Mouse (Mus musculus) ES-Bruce4 (cell line): Measurements from ENCODE around the gene Gbgt1. TPM values are rescaled to one million over a fixed set of nuclear protein-coding genes. Genes with fewer than 3 reads are reported as not detected.
"Not testable (repeated sequence)": the region's sequence is repeated elsewhere in the genome, so short reads cannot be mapped to it uniquely, and the experiment has no call there.

Experiments
- H3K27ac ChIP-seq: 2 replicates; pipeline ENCODE4 v1.5.1; 2012; ENCODE audit warnings: low read length, inconsistent platforms; ENCODE audit not compliant: insufficient read depth
- H3K27me3 ChIP-seq: 2 replicates; pipeline ENCODE4 v1.6.1; 2012; ENCODE audit warnings: mild to moderate bottlenecking, low read length, inconsistent platforms; ENCODE audit not compliant: control insufficient read depth, poor library complexity, insufficient read depth, severe bottlenecking
- H3K36me3 ChIP-seq: 2 replicates; pipeline ENCODE4 v1.6.1; 2012; ENCODE audit warnings: inconsistent platforms, mild to moderate bottlenecking, low read length, moderate library complexity; ENCODE audit not compliant: control insufficient read depth, poor library complexity, insufficient read depth, severe bottlenecking
- H3K4me1 ChIP-seq: one replicate; pipeline ENCODE4 v1.8.1; 2011; ENCODE audit warnings: low read length; ENCODE audit not compliant: control insufficient read depth, insufficient read depth
- H3K4me3 ChIP-seq: 2 replicates; pipeline ENCODE4 v1.5.1; 2011; ENCODE audit warnings: low read depth, mild to moderate bottlenecking, low read length
- H3K9ac ChIP-seq: 2 replicates; pipeline ENCODE4 v1.6.1; 2012; ENCODE audit warnings: low read depth, mild to moderate bottlenecking, inconsistent platforms; ENCODE audit not compliant: poor library complexity, severe bottlenecking
- H3K9me3 ChIP-seq: replicated peaks from 2 replicates; pipeline ENCODE4 v1.6.1; 2012; ENCODE audit warnings: mild to moderate bottlenecking, low read length, inconsistent platforms; ENCODE audit not compliant: control insufficient read depth, poor library complexity, insufficient read depth, severe bottlenecking
- CTCF ChIP-seq: IDR thresholded peaks from one replicate; pipeline ENCODE4 v1.8.1; 2011; ENCODE audit warnings: low read depth, low read length
- EP300 ChIP-seq: IDR thresholded peaks from 2 replicates; pipeline ENCODE4 v1.6.1; 2011; ENCODE audit warnings: low read depth, low read length; ENCODE audit not compliant: insufficient read depth
- POLR2A ChIP-seq: IDR thresholded peaks from one replicate; pipeline ENCODE4 v1.8.1; 2011; ENCODE audit warnings: low read length; ENCODE audit not compliant: insufficient read depth
- polyA plus RNA-seq: library from polyadenylated mRNA; stranded (reverse); fragments of >200 nt; gene quantifications from 2 replicates; pipeline ENCODE4 v1.2.4, GENCODE M21; 2011; ENCODE audit warnings: low read depth; ENCODE audit not compliant: missing spikeins, insufficient read depth, insufficient read length

The Gbgt1 gene
- polyA plus RNA-seq, 1 experiment, result 2.8 TPM

GRCm38 (mm10) chr2:28470591-28470990 is 26.1 kb upstream of the Gbgt1 start:
- Histone ChIP-seq H3K27ac (no peak overlapping the region), H3K4me3 (no peak overlapping the region), H3K27me3 (no peaks in the 10 kb centered on the region), H3K9me3 (no peaks in the 10 kb centered on the region), H3K36me3 (peaks cover 18% of the 10 kb centered on the region), H3K9ac (no peak overlapping the region), H3K4me1 (no peaks in the 10 kb centered on the region)
- TF ChIP-seq POLR2A (no peak), EP300 (no peak), CTCF (no peak)

DNA sequence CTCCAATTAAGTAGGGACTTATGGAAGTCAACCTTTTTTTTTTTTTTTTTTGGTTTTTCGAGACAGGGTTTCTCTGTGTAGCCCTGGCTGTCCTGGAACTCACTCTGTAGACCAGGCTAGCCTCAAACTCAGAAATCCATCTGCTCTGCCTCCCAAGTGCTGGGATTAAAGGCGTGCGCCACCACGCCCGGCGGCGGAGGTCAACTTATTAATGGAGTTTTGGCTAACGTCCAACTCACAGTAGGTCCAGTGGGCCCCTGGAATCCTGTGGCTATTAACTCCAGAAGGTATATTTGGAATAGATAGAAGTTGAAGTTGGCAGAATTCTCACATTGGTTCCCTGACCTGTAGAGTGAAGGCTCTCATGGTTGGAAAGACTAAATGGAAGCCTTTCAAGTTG is 24.7 kb upstream of the Gbgt1 start:
- H3K9ac ChIP-seq, H3K27ac ChIP-seq, H3K4me3 ChIP-seq, H3K27me3 ChIP-seq, H3K9me3 ChIP-seq, H3K4me1 ChIP-seq: not testable (repeated sequence)
- H3K36me3 ChIP-seq, result peaks cover 18% of the 10 kb centered on the region

GRCm38 (mm10) chr2:28477993-28478392 is 18.7 kb upstream of the Gbgt1 start:
- H3K27ac ChIP-seq, H3K4me3 ChIP-seq, H3K27me3 ChIP-seq, H3K4me1 ChIP-seq, H3K9me3 ChIP-seq, H3K9ac ChIP-seq, H3K36me3 ChIP-seq: not testable (repeated sequence)

GRCm38 (mm10) chr2:28479208-28480204 is 17.2 kb upstream of the Gbgt1 start:
- H3K9ac ChIP-seq, result peak overlapping the region; percentile 50
- peak overlapping the region; percentile 45 for H3K4me3 ChIP-seq
- no peaks in the 10 kb centered on the region for H3K27me3 ChIP-seq
- TF ChIP-seq CTCF (no peak), POLR2A (no peak), EP300 (no peak)
- no peak overlapping the region for H3K27ac ChIP-seq
- peaks cover 6% of the 10 kb centered on the region for H3K4me1 ChIP-seq
- H3K9me3 ChIP-seq, result no peaks in the 10 kb centered on the region
- H3K36me3 ChIP-seq, result no peaks in the 10 kb centered on the region

- no peaks in the 10 kb centered on the region for H3K27me3 ChIP-seq
- no peak overlapping the region for H3K27ac ChIP-seq
- no peak overlapping the region for H3K4me3 ChIP-seq
- H3K9ac ChIP-seq, result no peak overlapping the region
- H3K9me3 ChIP-seq, result no peaks in the 10 kb centered on the region
- peaks cover 2% of the 10 kb centered on the region for H3K4me1 ChIP-seq
- no peak for TF ChIP-seq POLR2A
- no peak for TF ChIP-seq CTCF
- no peak for TF ChIP-seq EP300
- H3K36me3 ChIP-seq, result no peaks in the 10 kb centered on the region
These were observed 12.8 kb upstream of the Gbgt1 start for GRCm38 (mm10) chr2:28483861-28484260.

DNA sequence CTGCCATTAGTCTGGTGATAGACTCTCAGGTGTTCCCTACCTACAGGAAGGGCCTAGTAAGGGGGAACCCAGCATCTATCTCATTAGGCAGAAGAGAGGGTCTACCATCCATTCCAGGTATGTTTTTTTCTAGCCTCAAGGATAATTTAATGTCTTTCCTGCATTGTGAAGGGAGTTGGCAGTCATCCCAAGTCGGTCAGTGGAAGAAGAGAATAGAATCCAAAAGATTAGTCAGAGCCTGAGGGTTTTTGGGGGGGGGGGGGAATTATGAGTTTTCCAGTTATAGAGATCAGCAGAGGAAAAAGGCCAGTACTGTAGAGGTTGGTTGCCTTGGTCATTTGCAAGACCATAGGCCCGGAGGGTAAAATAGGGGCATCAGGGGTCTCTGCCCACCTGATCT is 2.2 kb upstream of the Gbgt1 start:
- Histone ChIP-seq H3K36me3 (no peaks in the 10 kb centered on the region), H3K27ac (no peak overlapping the region), H3K4me1 (no peaks in the 10 kb centered on the region), H3K9ac (no peak overlapping the region), H3K4me3 (no peak overlapping the region), H3K27me3 (no peaks in the 10 kb centered on the region), H3K9me3 (peaks cover 26% of the 10 kb centered on the region)
- no peak for TF ChIP-seq POLR2A
- TF ChIP-seq EP300, result no peak
- TF ChIP-seq CTCF, result no peak
